Mouse (Mus musculus) retina, postnatal 7 days (tissue): ENCODE measurements around the gene Dnaaf1.
A peak's percentile ranks its signal among the peaks of the same experiment; 100 is the strongest.

Experiments used
- DNase-seq: peaks from one replicate; pipeline ENCODE4 v3.0.0-alpha.2; 2012; ENCODE audit warnings: low read depth, low spot score

Dnaaf1 gene

DNA sequence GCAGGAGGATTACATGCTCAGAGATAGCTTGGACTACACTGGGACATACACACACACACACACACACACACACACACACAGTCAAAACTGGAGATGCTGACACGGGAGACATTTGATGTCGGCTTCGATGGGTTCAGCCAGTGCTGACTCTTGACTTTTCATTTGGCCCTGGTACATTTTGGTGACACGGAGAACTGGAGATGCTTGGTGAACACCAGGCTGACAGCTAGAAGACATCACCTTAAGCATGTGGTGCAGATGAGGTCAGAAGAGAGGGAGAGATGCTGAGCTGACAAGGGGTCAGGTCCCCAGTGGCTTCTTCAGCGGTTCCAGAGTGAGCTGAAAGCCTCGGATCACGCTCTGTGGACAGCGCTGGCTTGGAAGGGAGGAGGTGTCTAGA, 48.0 kb downstream of the Dnaaf1 start:
- DNase-seq: no peak

- DNase-seq: no peak
Observed at GRCm38 (mm10) chr8:119623744-119624143, 48.7 kb downstream of the Dnaaf1 start.

- DNase-seq: no peak
Observed at GRCm38 (mm10) chr8:119624916-119625315, 49.9 kb downstream of the Dnaaf1 start.

DNA sequence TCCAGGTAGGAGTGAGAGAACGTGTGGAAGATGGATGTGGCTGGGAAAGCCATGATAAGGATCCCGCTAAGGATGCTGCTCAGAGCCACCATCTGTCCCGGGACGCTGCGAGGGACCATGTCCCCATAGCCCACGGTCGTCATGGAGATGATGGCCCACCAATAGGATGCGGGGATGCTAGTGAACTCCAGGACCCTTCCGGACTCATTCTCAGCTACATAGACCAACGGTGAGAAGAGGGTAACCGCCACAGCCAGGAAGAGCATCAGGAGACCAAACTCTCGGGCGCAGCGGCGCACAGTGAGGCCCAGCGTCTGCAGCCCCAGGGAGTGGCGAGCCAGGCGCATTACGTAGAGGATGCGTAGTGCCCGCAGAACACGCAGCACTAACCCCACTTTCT, 50.8 kb downstream of the Dnaaf1 start:
- no peak for DNase-seq

- no peak for DNase-seq
Observed at GRCm38 (mm10) chr8:119627199-119627598, 52.2 kb downstream of the Dnaaf1 start.

GRCm38 (mm10) chr8:119627613-119628359, 52.8 kb downstream of the Dnaaf1 start:
- no peak for DNase-seq

DNA sequence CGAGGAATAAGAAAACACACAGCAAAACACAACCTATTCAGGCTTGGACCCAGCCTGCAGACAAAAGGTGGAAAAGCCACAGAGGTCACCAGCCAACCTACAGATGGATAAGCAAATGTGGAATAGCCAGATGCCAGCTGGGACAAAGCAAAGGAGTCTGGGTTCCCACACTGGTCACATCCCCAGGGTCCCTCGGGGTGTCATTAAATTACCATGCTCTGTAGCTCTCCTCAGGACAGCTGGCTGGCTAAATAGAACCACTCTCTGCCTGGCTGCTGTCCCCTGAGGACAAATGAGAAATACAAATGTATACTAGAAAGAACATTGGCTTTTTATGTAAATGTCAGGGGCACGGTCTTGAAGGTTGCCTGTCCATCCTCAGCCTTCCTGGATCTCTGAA, 55.8 kb downstream of the Dnaaf1 start:
- no peak for DNase-seq

DNA sequence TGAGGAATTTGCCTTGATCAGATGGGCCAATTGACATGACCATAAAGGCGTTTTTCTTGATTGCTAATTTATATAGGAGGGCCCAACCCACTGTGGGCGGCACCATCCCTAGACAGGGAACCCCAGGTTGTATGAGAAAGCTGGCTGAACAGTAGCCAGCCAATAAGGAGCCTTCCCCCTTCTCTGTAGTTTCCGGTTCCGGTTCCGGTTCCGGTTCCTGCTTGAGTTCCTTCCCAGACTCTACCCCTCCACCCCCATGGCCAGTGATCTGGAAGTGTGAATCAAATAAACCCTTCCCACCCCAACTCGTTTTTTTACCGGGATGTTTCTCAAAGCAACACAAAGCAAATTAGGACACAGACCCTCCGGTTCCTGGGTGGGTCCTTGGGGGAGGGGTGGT, 57.2 kb downstream of the Dnaaf1 start:
- DNase-seq: no peak

- DNase-seq: no peak
Observed at GRCm38 (mm10) chr8:119632909-119633308, 57.9 kb downstream of the Dnaaf1 start.

DNA sequence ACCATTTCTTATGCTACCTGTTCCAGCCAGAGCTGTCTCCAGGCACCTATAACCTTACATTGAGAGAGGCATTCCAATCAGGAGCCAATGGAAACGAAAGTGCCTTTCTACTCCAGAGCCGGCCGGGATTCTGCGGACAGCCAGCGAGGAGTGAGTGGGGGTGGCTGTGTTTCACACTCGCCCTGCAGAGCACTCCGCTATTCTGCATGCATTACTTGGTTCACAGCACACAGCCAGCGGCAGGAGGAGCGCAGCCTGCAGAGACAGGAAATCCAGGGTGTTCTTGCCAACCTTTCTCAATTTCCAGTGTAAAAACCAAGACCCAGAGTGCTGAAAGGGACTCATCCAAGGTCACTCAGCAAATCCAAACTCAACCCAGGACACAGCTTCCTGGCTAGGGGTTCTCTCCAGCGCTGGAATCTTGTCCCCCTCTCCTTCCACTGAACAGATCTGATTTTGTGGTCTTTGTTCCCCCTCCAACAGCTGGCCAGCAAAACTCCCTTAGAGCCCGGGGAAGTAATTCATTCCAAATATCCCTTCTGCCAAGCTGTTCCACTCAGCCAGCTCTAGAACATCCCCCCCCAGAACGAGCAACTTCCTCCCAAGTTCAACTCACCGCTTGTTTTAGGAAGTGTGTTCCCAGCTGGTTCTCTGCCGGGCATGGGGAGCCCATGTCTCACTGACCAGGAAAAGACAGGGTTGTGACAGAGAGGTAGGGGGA, 59.7 kb downstream of the Dnaaf1 start:
- no peak for DNase-seq

GRCm38 (mm10) chr8:119635378-119635777, 60.3 kb downstream of the Dnaaf1 start, which contains the start of gene Kcng4:
Kcng4 (minus strand) TSS chr8:119635680.
- peak; percentile 29 for DNase-seq

DNA sequence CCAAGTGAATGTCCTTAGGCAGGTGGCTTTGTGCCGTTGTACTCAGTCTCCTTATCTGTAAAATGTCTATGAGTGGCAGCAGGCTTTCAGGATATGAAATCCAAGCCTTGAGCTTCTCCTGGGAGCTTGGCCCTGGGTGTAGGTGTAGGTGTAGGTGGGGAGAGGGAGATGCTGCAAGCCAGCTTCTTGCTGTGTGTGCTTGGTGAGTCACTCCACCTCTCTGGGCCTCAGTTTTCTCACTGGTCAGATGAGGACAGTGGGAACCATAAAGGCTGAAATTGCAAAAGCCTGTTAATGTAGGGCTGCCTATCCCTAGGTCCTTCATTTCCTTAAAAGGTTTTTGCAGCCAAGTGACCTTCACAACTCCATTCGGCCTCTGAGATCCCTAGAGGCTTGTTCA, 60.9 kb downstream of the Dnaaf1 start:
- no peak for DNase-seq

DNA sequence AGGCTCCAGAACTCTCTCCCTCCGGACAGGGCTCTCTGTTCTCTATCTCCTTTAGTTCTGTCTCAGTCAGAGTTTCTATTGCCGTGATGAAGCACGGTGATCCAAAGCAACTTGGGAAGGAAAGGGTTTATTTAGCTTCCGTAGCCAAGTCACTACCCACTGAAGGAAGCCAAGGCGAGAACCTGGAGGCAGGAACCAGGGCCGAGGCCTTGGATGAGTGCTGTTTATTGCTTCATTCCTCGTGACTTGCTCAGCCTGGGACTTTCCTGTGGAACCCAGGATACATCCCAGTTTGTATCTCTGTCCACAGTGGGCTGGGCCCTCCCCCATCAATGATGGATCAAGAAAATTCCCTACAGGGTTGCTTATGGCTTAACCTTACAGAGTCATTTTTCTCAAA, 61.7 kb downstream of the Dnaaf1 start:
- DNase-seq: no peak

DNA sequence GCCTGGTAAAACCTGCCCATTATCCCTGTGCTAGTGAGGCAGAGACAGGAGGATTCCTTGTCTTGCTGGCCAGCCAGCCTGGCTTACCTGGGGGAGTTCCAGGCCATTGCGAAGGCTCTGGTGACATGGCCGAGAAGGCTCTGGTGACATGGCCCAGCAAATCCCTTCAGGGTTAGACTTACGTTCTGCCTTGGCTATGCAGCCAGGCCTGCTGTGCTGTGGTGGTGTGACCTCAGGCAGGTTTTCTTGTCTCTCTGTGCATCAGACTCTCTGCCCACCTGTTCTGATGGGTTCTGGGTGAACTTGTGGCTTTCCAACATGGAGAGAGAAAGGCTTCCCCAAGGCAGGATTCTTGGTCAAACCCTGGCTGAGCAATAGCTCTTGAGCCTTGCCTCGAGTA, 62.3 kb downstream of the Dnaaf1 start:
- DNase-seq: no peak

DNA sequence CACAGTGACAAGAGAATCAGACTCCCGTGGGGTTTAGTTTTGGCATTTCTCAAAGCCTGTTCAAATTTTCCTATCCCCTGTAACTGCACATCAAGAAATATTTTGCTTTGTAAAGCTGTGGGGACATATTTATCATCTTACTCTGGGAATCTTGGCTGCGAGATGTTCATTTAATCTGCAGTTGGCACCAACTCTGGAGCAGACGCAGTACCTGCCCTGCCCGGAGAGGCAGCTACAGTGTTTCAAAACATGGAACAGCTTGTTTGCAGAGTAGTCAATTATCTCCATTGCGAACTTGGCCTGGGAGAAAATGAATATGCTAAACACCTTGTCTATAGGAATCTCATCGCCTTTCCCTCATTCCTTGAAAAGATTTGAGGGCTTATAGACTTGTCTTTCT, 63.2 kb downstream of the Dnaaf1 start:
- DNase-seq: no peak

- DNase-seq: no peak
Observed at GRCm38 (mm10) chr8:119639798-119640197, 64.8 kb downstream of the Dnaaf1 start.

GRCm38 (mm10) chr8:119641058-119641457, 66.0 kb downstream of the Dnaaf1 start:
- no peak for DNase-seq

- DNase-seq: no peak
Observed at GRCm38 (mm10) chr8:119642960-119643359, 67.9 kb downstream of the Dnaaf1 start.

DNA sequence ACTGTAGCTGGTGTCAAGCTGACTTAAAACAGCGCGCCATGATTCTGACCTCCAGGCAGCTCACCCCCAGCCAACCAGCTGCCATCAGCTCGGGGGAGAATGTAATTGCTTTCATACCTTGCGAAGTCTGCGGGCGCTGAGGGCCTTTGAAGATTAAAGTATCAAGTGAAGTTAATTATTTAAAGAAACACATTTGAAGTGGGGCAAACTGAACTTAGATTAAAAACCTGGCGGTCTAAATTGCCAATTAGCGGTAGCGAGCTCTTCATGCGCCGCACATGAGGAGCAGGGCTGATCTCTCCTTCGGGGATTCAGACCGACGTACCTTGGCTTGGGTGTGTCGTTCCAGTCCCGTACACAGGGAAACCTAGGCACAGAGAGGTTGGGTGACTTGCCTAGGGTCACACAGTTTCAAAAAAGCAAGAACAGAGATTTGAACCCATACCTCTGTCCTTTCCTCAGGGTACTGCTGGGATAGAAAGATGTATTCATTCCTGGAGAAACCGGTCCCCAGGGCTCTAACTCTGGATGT, 69.5 kb downstream of the Dnaaf1 start:
- no peak for DNase-seq

DNA sequence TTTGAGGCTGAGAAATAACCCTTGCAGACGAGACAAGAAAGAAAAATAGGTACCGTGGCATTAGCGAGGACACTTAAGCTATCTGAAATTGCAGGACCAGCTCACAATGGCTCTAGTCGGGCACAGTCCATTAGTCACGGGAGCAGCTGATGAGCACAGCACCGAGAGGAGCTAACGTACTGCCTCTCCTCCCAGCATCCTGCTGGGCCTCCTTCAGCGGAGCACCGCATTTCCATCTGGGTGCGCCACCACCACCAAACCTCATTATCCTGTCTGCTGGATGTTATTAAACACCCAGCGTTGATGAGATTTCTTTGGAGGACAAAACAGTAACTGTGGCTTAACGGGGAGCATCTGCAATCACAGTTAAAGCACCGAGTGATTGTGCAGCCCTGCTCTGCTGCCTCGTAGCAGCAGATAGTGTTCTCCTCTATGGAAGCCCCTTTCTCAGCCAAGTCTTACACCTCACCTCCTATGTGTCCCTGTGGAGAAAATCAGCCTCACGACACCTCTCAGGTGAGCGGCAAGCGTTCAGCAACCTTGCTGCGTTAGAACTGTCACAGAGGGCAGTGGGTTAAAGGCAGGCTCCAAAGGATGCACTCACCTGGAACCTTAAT, 70.1 kb downstream of the Dnaaf1 start:
- no peak for DNase-seq

DNA sequence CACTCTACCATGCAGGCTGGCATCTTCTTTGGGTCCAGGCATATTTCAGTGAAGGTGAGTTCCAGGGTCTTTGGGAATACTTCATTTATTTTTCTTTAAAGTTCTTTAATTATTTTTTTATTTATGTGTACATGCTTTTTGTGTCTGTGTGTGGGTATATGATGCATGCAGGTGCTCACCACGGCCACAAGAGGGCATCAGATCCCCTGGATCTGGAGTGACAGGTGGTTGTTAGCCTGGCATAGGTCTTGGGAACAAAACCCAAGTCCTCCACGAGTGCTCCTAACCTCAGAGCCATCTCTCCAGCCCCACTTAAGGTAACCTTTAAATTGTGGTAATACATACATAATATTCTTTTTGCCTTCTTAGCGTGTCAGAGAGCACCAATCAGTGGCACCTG, 71.2 kb downstream of the Dnaaf1 start:
- no peak for DNase-seq

- DNase-seq: no peak
Observed at GRCm38 (mm10) chr8:119646846-119647245, 71.8 kb downstream of the Dnaaf1 start.
